Mouse (Mus musculus) 416B (cell line): ENCODE measurements around the gene Abca1.
A peak's percentile ranks its signal among the peaks of the same experiment; 100 is the strongest.

Experiments
- DNase-seq: peaks from one replicate; pipeline ENCODE4 v3.0.0; 2011; ENCODE audit warnings: low read depth

The Abca1 gene

DNA sequence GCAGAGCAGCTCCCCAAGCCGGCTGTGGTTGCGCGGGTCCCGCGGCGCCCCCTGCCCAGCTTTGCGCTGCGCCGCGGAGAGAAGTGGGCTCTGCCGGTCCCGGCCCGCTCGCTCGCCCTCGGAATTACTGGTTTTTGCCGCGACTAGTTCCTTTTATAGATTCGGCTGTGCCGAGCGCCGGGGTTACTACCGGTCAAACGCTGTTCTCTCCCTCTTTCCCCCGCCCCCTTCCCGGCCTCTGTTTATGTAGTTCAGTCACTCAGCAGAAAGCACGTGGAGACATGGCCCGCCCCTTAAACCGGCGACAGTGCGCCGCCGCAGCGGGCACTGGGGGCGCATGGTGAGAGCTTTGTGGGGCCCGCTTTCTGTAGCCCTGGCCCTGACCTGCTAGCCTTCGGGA lies at the start of gene Abca1:
Gene Abca1 (minus strand): TSS at position 129 of the 400 bp plus-strand sequence.
- no peak for DNase-seq

DNA sequence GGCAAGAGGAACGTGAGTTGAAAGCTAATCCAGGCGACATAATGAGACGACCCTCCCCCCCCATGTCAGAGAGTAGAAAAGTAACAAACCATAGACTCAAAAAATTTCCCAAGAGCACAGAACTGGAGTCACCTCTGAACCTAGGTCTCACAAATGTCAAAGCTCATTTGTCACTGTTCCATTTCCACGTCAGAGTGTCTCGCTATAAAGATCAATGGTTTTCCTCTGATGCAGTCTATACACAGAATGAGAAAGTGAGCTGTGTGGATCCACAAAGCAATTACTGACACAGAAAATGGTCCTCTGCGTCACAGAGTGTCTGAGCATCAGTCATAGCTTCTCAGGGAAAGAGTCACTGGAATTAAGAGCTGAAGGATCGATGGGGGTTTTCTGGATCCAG lies 44.8 kb upstream of the Abca1 start:
- DNase-seq, result no peak

DNA sequence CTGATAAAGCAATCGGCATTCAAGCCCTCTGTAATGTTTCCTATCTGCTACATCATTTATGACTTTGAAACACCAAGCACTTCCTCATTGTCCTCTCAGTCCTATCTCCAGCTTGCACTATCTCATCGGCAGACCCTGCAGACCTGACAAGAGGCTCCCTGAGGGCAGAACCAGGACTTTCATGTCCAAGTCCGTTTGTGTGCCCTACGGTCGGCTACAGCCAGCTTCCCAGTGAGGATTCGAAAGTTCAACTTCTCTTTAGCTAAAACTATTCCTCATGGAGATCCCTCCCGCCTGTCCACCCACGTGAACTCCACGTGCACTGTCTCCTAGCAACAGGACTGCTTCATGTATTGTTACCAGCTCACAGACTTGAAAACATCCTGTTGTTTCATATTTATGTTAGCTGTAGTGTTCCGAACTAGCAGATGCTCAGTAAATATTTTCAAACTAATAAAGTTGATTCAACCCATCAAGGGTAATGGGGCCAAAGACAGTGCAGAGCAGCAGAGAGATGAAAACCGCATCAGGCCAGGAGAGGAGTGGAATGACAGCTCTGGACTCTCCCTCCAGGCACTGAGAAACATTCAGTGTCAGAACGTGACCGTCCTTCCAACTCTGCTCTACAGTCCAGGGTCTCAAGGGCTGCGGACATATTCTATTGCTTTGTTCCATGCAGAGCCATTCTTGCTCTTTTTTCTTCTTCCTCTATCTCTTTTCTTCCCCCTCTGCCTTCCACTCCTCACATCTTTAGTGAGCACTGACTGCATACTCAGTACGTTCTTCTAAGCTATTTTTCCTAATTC lies 44.1 kb upstream of the Abca1 start:
- no peak for DNase-seq

DNA sequence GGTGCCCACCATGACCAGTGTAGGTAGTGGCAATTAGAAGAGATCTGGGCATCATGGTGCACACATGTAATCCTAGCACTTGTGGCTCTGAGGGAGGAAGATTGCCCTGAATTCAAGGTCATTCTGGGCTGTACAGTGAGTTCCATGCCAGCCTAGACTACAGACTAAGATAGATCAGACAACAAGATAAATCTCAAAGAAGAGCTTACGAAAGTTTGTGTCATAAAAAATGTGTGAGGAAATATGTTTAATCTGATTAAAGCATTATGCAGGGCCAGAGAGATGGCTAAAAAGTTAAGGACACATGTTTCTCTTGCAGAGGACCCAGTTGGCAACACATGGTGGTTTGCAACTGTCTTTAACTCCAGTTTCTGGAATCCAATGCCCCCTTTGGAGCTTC lies 40.6 kb upstream of the Abca1 start:
- peak; percentile 24 for DNase-seq

DNA sequence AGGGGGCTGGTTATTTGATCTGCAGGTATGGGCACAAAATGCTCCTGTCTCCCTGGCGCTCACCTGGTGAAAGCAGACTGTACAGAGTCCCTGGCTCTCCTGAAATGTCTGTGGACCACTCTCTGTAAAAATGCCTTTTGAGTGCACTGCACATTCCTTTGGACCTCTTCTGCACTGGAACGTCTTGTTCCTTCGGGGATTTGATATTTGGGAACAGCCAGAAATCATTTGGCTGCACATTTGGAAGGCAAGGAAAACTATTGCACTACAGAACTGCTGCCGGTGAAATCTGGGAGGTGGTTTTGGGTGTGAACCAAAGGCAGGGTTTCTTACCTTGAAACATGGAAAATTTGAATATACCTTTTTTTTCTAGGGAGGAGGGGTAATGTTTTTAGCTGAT lies 38.1 kb upstream of the Abca1 start:
- DNase-seq, result no peak

DNA sequence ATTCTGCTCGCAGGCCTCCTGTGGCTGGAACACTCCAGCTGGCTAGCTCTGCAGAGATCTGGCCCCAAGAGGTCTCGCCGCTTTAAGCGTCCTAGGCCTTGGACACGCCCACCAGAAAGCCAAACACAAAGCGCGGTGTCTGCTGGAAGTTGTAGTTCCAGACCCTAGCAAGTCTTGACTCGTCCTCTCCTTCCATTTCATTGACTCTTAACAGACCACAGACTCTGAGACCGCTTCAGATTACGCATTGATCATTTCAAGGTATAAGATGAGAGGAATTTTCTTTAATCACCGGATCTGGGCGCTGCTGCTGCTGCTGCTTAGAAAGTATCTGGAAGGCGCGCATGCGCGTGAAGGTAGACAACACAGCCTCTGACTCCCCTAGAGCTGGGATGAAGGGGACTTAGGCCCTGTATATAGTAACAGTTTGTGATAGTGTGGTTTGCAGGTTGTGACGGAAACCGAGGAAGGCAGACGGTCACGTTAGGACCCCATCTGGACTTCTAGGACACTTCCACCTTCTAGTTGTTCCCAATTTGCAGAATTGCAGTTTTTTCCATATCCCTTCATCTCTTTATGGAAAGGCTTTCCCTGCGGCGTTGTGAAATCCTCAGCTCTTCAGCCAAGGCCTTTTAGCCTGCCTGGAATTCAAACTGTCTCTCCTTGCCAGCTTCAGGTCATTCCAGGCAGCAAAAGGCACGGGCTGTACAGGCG lies 36.5 kb upstream of the Abca1 start:
- no peak for DNase-seq

DNA sequence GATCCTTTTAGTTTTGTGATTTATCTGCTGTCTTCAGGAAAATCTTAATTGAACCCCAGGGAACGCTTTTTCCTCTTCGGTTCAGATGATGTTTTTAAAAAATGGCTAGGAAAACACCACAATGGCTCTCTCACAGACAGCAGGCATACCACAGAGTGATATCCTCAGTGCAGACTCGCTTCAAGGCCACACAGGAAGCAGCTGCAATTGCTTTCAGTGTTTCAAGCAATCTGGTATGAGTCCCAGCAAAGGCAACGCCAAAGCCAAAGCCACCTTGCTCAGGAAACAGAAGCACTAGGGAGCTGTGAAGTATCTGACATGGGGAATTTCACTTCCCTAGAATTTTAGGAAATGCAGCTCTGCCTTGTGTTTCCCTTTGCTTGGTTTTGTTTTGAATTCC lies 27.4 kb upstream of the Abca1 start:
- DNase-seq, result peak; percentile 11

DNA sequence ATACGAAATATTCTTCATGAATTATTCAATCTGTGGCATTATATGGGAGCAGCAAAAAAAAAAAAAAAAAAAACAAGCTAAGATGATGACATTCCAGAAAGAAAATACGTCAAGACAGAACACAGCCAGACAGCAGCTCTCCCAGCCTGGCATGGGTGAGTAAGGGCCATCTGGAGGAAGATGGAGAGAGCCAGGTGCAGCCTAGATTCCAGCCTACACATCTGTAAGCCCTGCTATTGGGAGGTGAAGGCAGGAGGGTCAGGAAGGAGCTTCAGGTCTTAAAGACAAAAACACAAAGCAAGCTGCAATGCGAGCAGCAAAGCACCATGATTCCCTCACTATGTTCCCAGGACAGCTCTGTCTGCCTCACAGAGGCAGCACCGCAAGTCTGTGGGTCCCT lies 26.9 kb upstream of the Abca1 start:
- DNase-seq, result no peak

DNA sequence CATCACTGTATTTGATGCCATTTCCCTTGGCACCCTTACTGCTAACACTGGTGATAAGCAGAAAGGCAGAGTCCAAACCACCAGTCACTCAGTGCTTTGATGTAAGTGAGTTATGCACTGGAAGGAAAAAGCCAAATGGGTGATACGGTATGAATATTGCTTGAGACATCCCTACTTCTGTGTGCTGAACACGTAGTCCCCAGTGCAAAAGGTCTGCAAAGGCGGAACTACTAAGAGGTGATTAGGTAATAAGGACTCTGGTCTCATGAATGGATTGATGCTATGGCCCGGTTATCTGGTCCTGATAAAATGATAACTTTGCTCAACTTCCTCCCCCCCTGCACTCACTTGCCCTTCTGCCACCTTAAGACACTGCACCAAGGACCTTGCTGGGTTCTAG lies 26.4 kb upstream of the Abca1 start:
- DNase-seq, result peak; percentile 5

DNA sequence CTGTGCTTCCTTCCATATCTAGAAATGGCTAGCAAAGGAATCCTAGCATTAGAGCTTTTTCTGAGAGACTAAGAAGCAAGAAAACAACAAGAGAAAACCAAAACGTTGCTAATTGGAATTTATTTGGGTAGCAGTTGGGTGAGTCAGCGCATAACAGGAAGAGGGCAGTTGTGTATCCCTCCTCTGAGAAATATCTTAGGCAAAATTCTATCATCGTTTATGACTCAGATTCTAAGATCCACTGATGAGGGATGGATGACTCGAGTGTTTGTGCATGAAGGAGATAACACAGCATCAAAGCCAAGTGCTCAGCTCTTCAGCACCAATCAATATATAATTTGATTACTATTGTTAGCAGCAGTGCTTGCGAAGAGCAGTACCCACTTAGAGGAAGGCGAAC lies 21.8 kb upstream of the Abca1 start:
- DNase-seq, result peak; percentile 36

DNA sequence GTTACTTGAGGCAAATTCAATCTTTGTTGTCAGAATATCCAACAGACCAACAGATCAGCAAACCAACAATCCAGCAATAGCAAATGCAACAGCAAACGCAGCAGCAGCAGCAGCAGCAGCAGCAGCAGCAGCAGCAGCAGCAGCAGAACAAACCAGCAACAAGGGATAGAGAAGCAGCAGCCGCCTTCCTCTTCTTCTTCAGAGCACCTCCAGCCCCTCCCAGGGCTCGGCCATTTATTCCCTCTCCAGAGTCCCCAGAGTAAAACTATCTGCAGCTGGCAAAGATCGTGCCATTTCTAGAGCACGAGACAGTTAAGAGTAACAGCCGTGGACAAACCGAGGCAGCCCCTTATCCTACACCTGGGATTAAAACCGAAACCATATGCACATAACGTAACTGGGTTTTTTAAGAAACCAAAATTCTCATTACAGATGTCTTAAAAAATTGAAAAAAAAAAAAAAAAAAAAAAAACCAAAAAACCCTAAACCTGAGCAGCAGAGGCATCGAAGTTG lies 19.7 kb upstream of the Abca1 start:
- no peak for DNase-seq

DNA sequence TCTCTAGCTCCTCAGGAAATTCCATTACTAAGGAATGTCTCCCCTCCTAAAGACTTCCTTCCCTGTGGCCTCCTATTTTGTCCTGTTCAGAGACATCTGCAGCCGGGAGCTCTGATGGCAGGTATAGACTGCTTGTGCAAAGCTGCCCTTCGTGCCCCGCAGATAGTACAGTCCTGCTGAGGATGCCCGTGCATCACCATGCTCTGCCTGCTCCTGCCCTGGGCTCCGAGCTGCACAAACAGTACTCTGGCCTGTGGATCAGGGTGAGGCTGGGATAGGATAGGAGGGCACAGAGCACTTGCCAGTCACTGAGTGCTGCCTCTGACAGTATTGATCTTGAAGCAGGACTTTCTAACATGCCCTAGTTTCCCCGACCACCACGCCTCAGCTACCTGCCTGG lies 18.8 kb upstream of the Abca1 start:
- no peak for DNase-seq

DNA sequence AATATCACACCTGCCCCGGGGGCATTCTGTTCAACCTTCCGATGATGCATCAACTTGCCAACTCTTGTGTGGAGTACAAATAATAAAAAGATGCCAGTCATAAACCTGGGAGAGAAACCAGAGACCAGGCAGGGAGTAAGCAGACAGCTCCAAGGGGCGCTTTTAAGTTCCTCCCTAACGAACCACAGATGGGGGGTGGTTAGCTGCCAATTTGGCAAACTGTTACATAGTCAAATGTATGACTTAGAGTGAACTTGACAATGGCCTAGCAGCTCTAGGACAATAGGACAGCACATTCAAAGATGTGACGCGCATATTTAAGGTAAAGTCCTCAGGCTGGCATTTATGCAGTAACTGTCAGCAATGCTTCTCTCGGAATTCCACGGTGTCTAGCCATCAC lies 18.0 kb upstream of the Abca1 start:
- DNase-seq, result no peak

DNA sequence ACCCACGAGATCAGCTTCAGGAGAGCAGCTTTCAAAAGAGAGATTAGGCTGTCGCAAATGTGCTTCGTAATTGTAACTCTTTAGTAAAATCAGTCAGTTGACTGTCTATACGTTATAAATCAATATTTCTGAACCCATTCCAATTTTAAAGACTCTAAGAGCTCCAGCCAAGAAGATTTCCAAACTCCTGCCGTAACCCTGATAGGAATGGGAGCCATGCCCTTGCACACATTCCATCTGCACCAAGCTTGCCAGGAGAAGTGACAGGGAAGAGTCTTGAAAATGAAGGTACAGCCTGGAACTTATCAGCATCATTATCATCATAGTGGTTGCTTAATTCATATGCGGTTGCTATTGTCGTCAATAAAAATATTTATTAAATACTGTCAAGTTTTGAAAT lies 15.2 kb upstream of the Abca1 start:
- DNase-seq, result no peak

DNA sequence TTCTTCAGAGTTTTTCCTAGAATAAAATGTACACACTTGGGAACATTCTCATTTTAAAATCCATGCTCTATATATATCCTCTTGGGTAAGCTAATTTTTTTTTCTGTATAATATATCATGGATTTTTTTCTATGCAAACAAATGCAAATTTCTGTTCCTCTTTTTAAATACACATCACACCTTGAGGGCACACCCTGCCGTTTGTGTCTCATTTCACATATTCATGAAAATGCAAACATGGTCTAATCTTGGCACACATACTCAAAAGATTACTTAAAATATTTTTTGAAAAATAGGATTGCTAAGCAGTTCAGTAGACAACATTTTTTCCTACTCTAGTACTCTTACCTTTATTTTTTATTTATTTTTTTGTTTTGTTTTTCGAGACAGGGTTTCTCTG lies 10.7 kb upstream of the Abca1 start:
- DNase-seq, result no peak

DNA sequence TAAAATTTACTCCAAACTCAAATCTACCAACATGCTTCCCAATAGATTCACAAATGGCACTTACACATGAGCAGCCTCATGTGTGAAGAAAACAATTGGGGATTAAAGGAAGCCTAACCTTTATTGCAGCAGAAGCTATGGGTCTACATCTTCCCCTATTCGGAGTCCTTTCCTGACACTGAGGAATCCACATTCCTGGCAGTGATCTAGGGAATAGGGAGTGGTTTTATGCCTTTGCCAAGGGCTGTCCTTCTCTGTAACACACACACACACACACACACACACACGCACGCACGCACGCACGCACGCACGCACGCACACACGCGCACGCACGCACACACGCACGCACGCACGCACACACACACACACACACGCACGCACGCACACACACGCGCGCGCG lies 5.5 kb upstream of the Abca1 start:
- DNase-seq, result no peak

DNA sequence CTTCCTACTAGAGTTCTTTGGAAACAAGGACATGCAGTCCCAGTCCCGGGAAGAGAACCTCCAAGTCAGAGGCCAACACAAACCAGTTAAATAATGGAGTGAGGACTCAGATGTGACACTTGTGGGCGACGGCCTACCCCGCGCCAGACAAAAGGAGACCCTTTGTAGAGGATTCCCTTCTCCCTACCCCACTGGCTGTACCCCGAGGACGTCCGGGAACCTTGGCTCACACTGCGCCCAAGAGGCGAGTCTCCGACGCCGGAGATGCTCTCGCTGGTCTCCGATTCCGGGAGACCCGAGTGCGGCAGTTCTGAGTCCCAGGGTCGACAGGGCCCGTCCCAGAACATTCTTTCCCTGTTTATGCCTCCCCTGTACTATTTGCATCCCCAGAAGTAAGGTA lies 519 bp downstream of the Abca1 start:
- DNase-seq, result no peak

DNA sequence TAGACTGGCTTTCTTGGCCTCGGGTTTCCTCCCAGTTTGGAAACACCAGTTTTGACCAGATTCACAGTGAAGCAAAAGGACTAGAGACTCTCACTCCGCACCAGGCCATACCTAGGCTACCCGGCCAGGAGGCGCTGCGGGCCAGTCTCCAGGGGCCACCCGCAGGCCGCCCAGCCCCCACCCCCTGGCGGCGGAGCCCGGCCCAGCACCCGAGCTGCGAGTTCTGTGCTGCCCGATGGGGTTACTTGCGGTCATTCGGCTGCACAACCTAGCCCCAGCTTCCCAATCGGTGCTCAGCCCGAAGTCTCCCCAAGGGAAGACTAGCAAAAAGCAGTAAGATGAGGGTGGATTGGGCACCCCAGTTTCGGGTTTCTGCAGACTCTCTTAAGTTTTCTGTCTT lies 1.1 kb downstream of the Abca1 start:
- no peak for DNase-seq

DNA sequence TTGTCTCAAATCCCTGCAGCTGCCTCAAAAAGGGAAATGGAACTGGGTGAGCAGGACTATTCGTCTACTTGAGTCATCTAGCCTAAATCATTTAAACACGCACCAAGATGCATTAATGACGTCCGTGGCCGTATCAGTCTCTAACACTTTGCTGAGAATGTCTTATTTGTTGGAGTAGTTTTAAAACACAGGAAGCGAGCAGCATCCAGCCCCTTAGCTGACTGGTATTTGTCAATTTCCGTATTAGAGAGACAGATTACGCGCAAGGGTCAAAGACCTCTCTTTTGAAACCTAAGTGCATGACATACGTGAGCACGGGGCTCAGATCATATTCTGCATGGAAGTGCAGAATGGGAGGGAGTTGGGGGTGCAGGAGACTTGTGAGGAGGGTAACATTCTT lies 4.2 kb downstream of the Abca1 start:
- no peak for DNase-seq

DNA sequence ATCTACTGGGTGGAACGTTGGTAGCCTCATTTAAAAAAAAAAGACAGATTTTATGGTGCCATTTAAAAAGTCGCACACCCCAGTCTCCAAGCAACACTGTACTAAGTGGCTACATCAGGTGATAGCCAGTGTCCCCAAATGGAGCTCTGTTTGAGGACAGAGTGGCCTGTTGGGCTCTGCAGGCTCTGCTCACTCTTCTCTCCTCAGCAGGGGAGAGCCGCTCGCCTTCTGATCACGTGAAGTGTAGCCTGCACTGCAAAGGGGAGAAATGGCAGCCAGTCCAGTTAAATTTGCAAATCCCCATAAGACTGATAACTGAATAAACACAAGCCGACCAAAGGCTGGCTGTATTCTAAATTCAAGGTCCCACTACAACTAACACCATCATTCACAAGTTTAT lies 6.0 kb downstream of the Abca1 start:
- DNase-seq, result no peak

DNA sequence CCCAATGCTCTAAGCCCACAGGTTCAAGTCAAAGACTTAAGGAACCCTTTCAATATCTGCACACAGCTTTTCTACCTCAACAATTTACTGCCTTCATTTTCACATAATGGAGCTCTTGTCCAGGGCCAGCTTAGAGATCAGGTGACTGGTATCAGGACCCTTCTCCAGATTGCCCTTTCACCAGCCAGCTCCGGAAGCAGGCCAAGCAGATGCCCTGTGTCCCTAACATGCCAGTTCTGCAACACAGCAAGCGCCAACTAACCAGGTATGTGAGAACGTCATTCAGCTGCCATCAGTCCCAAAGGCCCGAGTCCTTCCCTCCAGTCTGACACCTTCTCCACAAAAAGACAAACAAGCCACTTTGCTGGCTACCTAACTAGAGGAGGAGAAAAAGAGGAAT lies 6.6 kb downstream of the Abca1 start:
- DNase-seq, result no peak

DNA sequence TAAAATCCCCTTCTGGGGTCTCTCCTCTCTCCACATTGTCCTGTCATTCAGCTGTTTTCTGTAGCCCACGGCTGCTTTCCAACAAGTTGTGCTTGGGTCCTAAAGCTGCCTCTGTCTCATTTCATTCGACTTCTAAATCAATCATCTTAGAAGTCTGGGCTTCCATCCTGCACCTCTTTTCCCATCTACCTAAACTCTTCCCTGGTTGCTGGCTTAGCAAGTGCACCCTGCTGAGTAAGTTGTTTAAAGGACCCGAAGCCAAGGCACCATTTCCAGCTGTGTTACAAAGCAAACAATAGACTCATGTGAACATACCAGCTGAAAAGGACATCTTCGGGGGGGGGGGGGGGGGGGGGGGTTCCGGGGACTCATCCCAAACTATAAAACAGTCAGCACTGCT lies 7.0 kb downstream of the Abca1 start:
- DNase-seq, result no peak

DNA sequence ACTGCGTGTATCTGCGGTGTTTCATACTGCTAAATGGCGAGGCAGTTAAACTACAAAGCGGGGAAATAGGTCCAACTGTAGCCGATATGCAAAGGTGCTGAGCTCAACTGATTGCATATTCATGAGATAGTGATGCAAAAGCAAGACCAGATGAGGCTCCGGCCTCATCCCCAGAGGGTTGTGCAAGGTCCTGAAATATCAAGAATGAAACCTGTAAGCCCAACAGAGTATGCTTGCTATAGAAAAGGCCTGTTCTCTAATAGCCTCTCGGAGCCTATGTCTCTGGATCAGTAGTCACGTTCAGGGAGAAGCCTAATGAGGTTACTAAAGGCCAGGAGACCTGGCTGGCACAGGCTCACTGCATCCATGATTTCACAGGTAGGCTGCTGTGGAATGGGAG lies 9.2 kb downstream of the Abca1 start:
- no peak for DNase-seq

DNA sequence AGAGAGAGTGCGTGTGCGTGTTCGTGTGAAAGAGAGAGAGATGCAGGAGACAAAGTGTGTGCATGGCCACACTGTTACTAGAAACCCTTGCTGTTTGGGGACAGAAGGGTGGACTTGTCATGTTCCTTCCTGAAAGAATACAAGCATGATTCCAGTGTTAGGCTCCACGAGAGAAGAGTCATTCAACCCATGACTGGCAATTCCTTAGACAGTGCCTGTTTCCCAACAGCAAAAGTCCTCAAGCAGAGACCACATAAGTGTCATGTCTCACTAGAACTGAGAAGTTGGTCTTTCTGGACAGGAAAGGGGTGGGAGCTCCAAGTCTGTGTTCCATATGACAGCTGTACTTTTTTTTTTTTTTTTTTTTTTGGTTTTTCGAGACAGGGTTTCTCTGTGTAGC lies 10.1 kb downstream of the Abca1 start:
- no peak for DNase-seq
